Mouse (Mus musculus) stomach, postnatal 0 days (tissue): ENCODE data around the gene Zg16.

Source experiments
- CTCF ChIP-seq: IDR thresholded peaks from 2 replicates; pipeline ENCODE4 v1.5.1; 2016; ENCODE audit warnings: antibody characterized with exemption, low read depth, mild to moderate bottlenecking, moderate library complexity
- EP300 ChIP-seq: optimal IDR thresholded peaks from 2 replicates; pipeline ENCODE3; 2016; ENCODE audit warnings: antibody characterized with exemption

GRCm38 (mm10) chr7:127103960-127104359 lies 16.8 kb upstream of the Zg16 start:
- TF ChIP-seq CTCF: peak; percentile 24; the same call in 1 of the 2 replicates
- TF ChIP-seq EP300: no peak
